Mouse (Mus musculus) midbrain, embryonic 15.5 days (tissue): ENCODE results near the gene Rrp12. TPM values are rescaled to one million over a fixed set of nuclear protein-coding genes. Genes with fewer than 3 reads are reported as not detected.
"Not testable (repeated sequence)": the region's sequence is repeated elsewhere in the genome, so short reads cannot be mapped to it uniquely, and the experiment has no call there.

Experiments
- ATAC-seq: fragments of 200-750 bp; cut with Nextera tagmentation; replicated peaks from 2 replicates; pipeline ENCODE4 v1.8.0; 2017; ENCODE audit warnings: moderate TSS enrichment
- H3K27ac ChIP-seq: fragments of 300-500 bp; sonication (generic); 2 replicates; pipeline ENCODE4 v1.5.1; 2015; ENCODE audit warnings: mild to moderate bottlenecking, inconsistent platforms
- H3K27me3 ChIP-seq: fragments of 300-500 bp; sonication (generic); replicated peaks from 2 replicates; pipeline ENCODE4 v1.6.1; 2015; ENCODE audit warnings: inconsistent platforms
- H3K36me3 ChIP-seq: fragments of 300-500 bp; sonication (generic); replicated peaks from 2 replicates; pipeline ENCODE4 v1.6.1; 2015; ENCODE audit warnings: inconsistent platforms
- H3K4me1 ChIP-seq: fragments of 300-500 bp; sonication (generic); 2 replicates; pipeline ENCODE4 v1.6.1; 2015; ENCODE audit warnings: inconsistent platforms
- H3K4me2 ChIP-seq: fragments of 300-500 bp; sonication (generic); 2 replicates; pipeline ENCODE4 v1.6.1; 2015; ENCODE audit warnings: inconsistent platforms, mild to moderate bottlenecking, moderate library complexity
- H3K4me3 ChIP-seq: fragments of 300-500 bp; sonication (generic); 2 replicates; pipeline ENCODE4 v1.5.1; 2015; ENCODE audit warnings: mild to moderate bottlenecking, inconsistent platforms
- H3K9ac ChIP-seq: fragments of 300-500 bp; sonication (generic); 2 replicates; pipeline ENCODE4 v1.6.1; 2015; ENCODE audit warnings: mild to moderate bottlenecking, inconsistent platforms
- H3K9me3 ChIP-seq: fragments of 300-500 bp; sonication (generic); 2 replicates; pipeline ENCODE4 v1.6.1; 2016; ENCODE audit warnings: inconsistent platforms
- WGBS: fragments of 180-500 bp; shearing (Covaris S2); methylation state at CpG from one replicate; pipeline ENCODE4 v1.1.7; 2015; ENCODE audit warnings: mixed read lengths; 5-methylcytosine and 5-hydroxymethylcytosine counted together
- polyA plus RNA-seq: library from polyadenylated mRNA; unstranded; fragments of >200 nt; fragmentation: Nextera tagmentation; extraction: Ambion mirVana; gene quantifications from 2 replicates; pipeline ENCODE4 v1.2.1, GENCODE M21; 2015

The Rrp12 gene
- polyA plus RNA-seq = 16.7 and 18.5 TPM in 2 replicates

- ATAC-seq = peak; percentile 98
- Histone ChIP-seq H3K9me3 (no peaks in the 10 kb centered on the region), H3K4me2 (peak within 1 kb of the TSS; percentile 75), H3K9ac (peak within 1 kb of the TSS; percentile 42), H3K27me3 (no peaks in the 10 kb centered on the region), H3K27ac (peak within 1 kb of the TSS; percentile 25), H3K36me3 (0 out of 2 replicates have a peak, but pooled peaks cover 3% of the 10 kb centered on the region), H3K4me3 (peak within 1 kb of the TSS; percentile 69), H3K4me1 (peaks cover 22% of the 10 kb centered on the region)
- WGBS = 1% methylated on average over 46 of the region's 46 CpGs
Measured at GRCm38 (mm10) chr19:41895460-41896318, at the start of gene Rrp12. TSS of gene Rrp12 (minus strand) at chr19:41896173.

GRCm38 (mm10) chr19:41943841-41944240 is 47.9 kb upstream of the Rrp12 start:
- ATAC-seq = no peak
- peaks cover 67% of the 10 kb centered on the region for H3K36me3 ChIP-seq
- no peak overlapping the region for H3K4me2 ChIP-seq
- no peak overlapping the region for H3K4me3 ChIP-seq
- no peaks in the 10 kb centered on the region for H3K4me1 ChIP-seq
- no peaks in the 10 kb centered on the region for H3K9me3 ChIP-seq
- no peak overlapping the region for H3K27ac ChIP-seq
- no peaks in the 10 kb centered on the region for H3K27me3 ChIP-seq
- 91% methylated on average over 7 of the region's 7 CpGs for WGBS
- no peak overlapping the region for H3K9ac ChIP-seq

GRCm38 (mm10) chr19:41938539-41938938 is 42.6 kb upstream of the Rrp12 start:
- no peak overlapping the region for H3K9ac ChIP-seq
- H3K27ac ChIP-seq = no peak overlapping the region
- no peak for ATAC-seq
- no peaks in the 10 kb centered on the region for H3K9me3 ChIP-seq
- H3K36me3 ChIP-seq = peaks cover 43% of the 10 kb centered on the region
- H3K4me3 ChIP-seq = no peak overlapping the region
- no peak overlapping the region for H3K4me2 ChIP-seq
- peaks cover 18% of the 10 kb centered on the region for H3K4me1 ChIP-seq
- WGBS = 94% methylated on average over 5 of the region's 5 CpGs
- H3K27me3 ChIP-seq = no peaks in the 10 kb centered on the region

GRCm38 (mm10) chr19:41935921-41936320 is 39.9 kb upstream of the Rrp12 start:
- H3K9me3 ChIP-seq = no peaks in the 10 kb centered on the region
- no peak overlapping the region for H3K9ac ChIP-seq
- H3K4me3 ChIP-seq = no peak overlapping the region
- ATAC-seq = no peak
- H3K27ac ChIP-seq = no peak overlapping the region
- WGBS = 100% methylated on average over 1 of the region's 1 CpGs
- H3K27me3 ChIP-seq = no peaks in the 10 kb centered on the region
- H3K4me1 ChIP-seq = peaks cover 29% of the 10 kb centered on the region
- no peak overlapping the region for H3K4me2 ChIP-seq
- H3K36me3 ChIP-seq = peaks cover 23% of the 10 kb centered on the region

- H3K27ac ChIP-seq = no peak overlapping the region
- 21% methylated on average over 6 of the region's 6 CpGs for WGBS
- H3K4me1 ChIP-seq = peaks cover 29% of the 10 kb centered on the region
- H3K27me3 ChIP-seq = no peaks in the 10 kb centered on the region
- peak overlapping the region; percentile 75 for H3K4me2 ChIP-seq
- no peaks in the 10 kb centered on the region for H3K9me3 ChIP-seq
- peak overlapping the region; percentile 86 for H3K9ac ChIP-seq
- no peak for ATAC-seq
- H3K36me3 ChIP-seq = peaks cover 10% of the 10 kb centered on the region
- peak overlapping the region; percentile 85 for H3K4me3 ChIP-seq
Measured at GRCm38 (mm10) chr19:41934124-41934523, 38.2 kb upstream of the Rrp12 start.

GRCm38 (mm10) chr19:41933179-41934086 is 37.5 kb upstream of the Rrp12 start, which contains the start of the genes Exosc1 and Zdhhc16:
TSS of gene Exosc1 (minus strand) at chr19:41933423.
TSS of gene Zdhhc16 (plus strand) at chr19:41933480.
- peak; percentile 100 for ATAC-seq
- H3K27ac ChIP-seq = peak within 1 kb of the TSS; percentile 79
- WGBS = under 1% methylated on average over 47 of the region's 47 CpGs
- H3K4me3 ChIP-seq = peak within 1 kb of the TSS; percentile 85
- H3K36me3 ChIP-seq = peaks cover 6% of the 10 kb centered on the region; the same call in 1 of the 2 replicates
- peaks cover 29% of the 10 kb centered on the region for H3K4me1 ChIP-seq
- peak within 1 kb of the TSS; percentile 86 for H3K9ac ChIP-seq
- H3K27me3 ChIP-seq = no peaks in the 10 kb centered on the region
- H3K4me2 ChIP-seq = peak within 1 kb of the TSS; percentile 97
- no peaks in the 10 kb centered on the region for H3K9me3 ChIP-seq

GRCm38 (mm10) chr19:41932686-41933085 is 36.7 kb upstream of the Rrp12 start:
- peak overlapping the region; percentile 72 for H3K9ac ChIP-seq
- peaks cover 29% of the 10 kb centered on the region for H3K4me1 ChIP-seq
- H3K4me2 ChIP-seq = peak overlapping the region; percentile 97
- H3K36me3 ChIP-seq = peaks cover 4% of the 10 kb centered on the region
- peak; percentile 43 for ATAC-seq
- H3K27ac ChIP-seq = peak overlapping the region; percentile 79
- no peaks in the 10 kb centered on the region for H3K9me3 ChIP-seq
- no peaks in the 10 kb centered on the region for H3K27me3 ChIP-seq
- H3K4me3 ChIP-seq = peak overlapping the region; percentile 85
- WGBS = under 1% methylated on average over 28 of the region's 28 CpGs

GRCm38 (mm10) chr19:41920412-41921067 is 24.6 kb upstream of the Rrp12 start:
- H3K27ac ChIP-seq = no peak overlapping the region
- no peak overlapping the region for H3K9ac ChIP-seq
- no peaks in the 10 kb centered on the region for H3K4me1 ChIP-seq
- 73% methylated on average over 5 of the region's 5 CpGs for WGBS
- no peak overlapping the region for H3K4me2 ChIP-seq
- H3K36me3 ChIP-seq = peaks cover 34% of the 10 kb centered on the region
- ATAC-seq = no peak
- H3K9me3 ChIP-seq = no peaks in the 10 kb centered on the region
- no peak overlapping the region for H3K4me3 ChIP-seq
- H3K27me3 ChIP-seq = no peaks in the 10 kb centered on the region

- Histone ChIP-seq H3K9ac (no peak overlapping the region), H3K36me3 (peaks cover 31% of the 10 kb centered on the region), H3K4me2 (no peak overlapping the region), H3K27me3 (no peaks in the 10 kb centered on the region), H3K4me3 (no peak overlapping the region), H3K27ac (no peak overlapping the region), H3K4me1 (peaks cover 1% of the 10 kb centered on the region; the same call in 1 of the 2 replicates), H3K9me3 (no peaks in the 10 kb centered on the region)
- no peak for ATAC-seq
- 71% methylated on average over 4 of the region's 4 CpGs for WGBS
Measured at GRCm38 (mm10) chr19:41919471-41919870, 23.5 kb upstream of the Rrp12 start.

GRCm38 (mm10) chr19:41916853-41917252 is 20.9 kb upstream of the Rrp12 start:
- H3K9ac ChIP-seq = no peak overlapping the region
- peaks cover 28% of the 10 kb centered on the region for H3K36me3 ChIP-seq
- no peak for ATAC-seq
- H3K9me3 ChIP-seq = no peaks in the 10 kb centered on the region
- no peak overlapping the region for H3K27ac ChIP-seq
- H3K27me3 ChIP-seq = no peaks in the 10 kb centered on the region
- no peak overlapping the region for H3K4me3 ChIP-seq
- H3K4me1 ChIP-seq = peaks cover 23% of the 10 kb centered on the region
- no peak overlapping the region for H3K4me2 ChIP-seq
- 91% methylated on average over 4 of the region's 4 CpGs for WGBS

GRCm38 (mm10) chr19:41915294-41915693 is 19.3 kb upstream of the Rrp12 start:
- H3K4me1 ChIP-seq = peaks cover 23% of the 10 kb centered on the region

GRCm38 (mm10) chr19:41914592-41914882 is 18.6 kb upstream of the Rrp12 start:
- ATAC-seq, H3K9me3 ChIP-seq, H3K9ac ChIP-seq, H3K27ac ChIP-seq, H3K27me3 ChIP-seq, H3K4me3 ChIP-seq, H3K4me2 ChIP-seq: not testable (repeated sequence)
- Histone ChIP-seq H3K4me1 (peaks cover 23% of the 10 kb centered on the region), H3K36me3 (peaks cover 26% of the 10 kb centered on the region)

More at GRCm38 (mm10) chr19:41915294-41915693, 19.3 kb upstream of the Rrp12 start:
- 94% methylated on average over 3 of the region's 3 CpGs for WGBS
- H3K4me2 ChIP-seq = no peak overlapping the region
- no peaks in the 10 kb centered on the region for H3K9me3 ChIP-seq
- ATAC-seq = no peak
- no peak overlapping the region for H3K4me3 ChIP-seq
- peaks cover 28% of the 10 kb centered on the region for H3K36me3 ChIP-seq
- H3K27ac ChIP-seq = no peak overlapping the region
- no peaks in the 10 kb centered on the region for H3K27me3 ChIP-seq
- H3K9ac ChIP-seq = no peak overlapping the region
